Mouse (Mus musculus) heart, postnatal 0 days (tissue): ENCODE measurements around the gene Larp4b. TPM values are rescaled to one million over a fixed set of nuclear protein-coding genes. Genes with fewer than 3 reads are reported as not detected.

Source experiments
- ATAC-seq: fragments of 200-750 bp; cut with Nextera tagmentation; 2 replicates; pipeline ENCODE4 v1.8.0; 2017; ENCODE audit warnings: low read depth, moderate number of reproducible peaks, moderate library complexity; ENCODE audit not compliant: insufficient read depth
- DNase-seq: peaks from one replicate; pipeline ENCODE4 v3.0.0-alpha.2; 2016; ENCODE audit warnings: low spot score
- H3K27ac ChIP-seq: fragments of 300-500 bp; sonication (generic); 2 replicates; pipeline ENCODE4 v1.5.1; 2014; ENCODE audit warnings: low read depth, mild to moderate bottlenecking
- H3K27me3 ChIP-seq: fragments of 300-500 bp; sonication (generic); 2 replicates; pipeline ENCODE4 v1.6.1; 2014; ENCODE audit warnings: low read length, mixed read lengths; ENCODE audit not compliant: control insufficient read depth, insufficient read depth
- H3K36me3 ChIP-seq: fragments of 300-500 bp; sonication (generic); replicated peaks from 2 replicates; pipeline ENCODE4 v1.6.1; 2014; ENCODE audit warnings: low read length, mixed read lengths; ENCODE audit not compliant: control insufficient read depth, insufficient read depth
- H3K4me1 ChIP-seq: fragments of 300-500 bp; sonication (generic); 2 replicates; pipeline ENCODE4 v1.6.1; 2014; ENCODE audit warnings: antibody characterized with exemption; ENCODE audit not compliant: control insufficient read depth, insufficient read depth
- H3K4me2 ChIP-seq: fragments of 300-500 bp; sonication (generic); 2 replicates; pipeline ENCODE4 v1.6.1; 2014; ENCODE audit warnings: low read depth, mild to moderate bottlenecking, low read length, moderate library complexity
- H3K4me3 ChIP-seq: fragments of 300-500 bp; sonication (generic); 2 replicates; pipeline ENCODE4 v1.5.1; 2014; ENCODE audit warnings: low read depth, low read length
- H3K9ac ChIP-seq: fragments of 300-500 bp; sonication (generic); replicated peaks from 2 replicates; pipeline ENCODE4 v1.6.1; 2014; ENCODE audit warnings: low read depth, low read length, mixed read lengths
- H3K9me3 ChIP-seq: fragments of 300-500 bp; sonication (generic); replicated peaks from 2 replicates; pipeline ENCODE4 v1.6.1; 2016; ENCODE audit warnings: low read length; ENCODE audit not compliant: control insufficient read depth
- CTCF ChIP-seq: IDR thresholded peaks from 2 replicates; pipeline ENCODE4 v1.5.1; 2016; ENCODE audit warnings: antibody characterized with exemption, control low read depth, low read depth
- EP300 ChIP-seq: IDR thresholded peaks from 2 replicates; pipeline ENCODE4 v1.6.1; 2016; ENCODE audit warnings: antibody characterized with exemption, low read depth
- WGBS: fragments of 180-500 bp; shearing (Covaris S2); extraction: QIAGEN DNeasy Blood & Tissue Kit; methylation state at CpG from one replicate; pipeline ENCODE4 v1.1.7; 2014; 5-methylcytosine and 5-hydroxymethylcytosine counted together
- polyA plus RNA-seq: library from polyadenylated mRNA; unstranded; fragments of >200 nt; fragmentation: Nextera tagmentation; extraction: Ambion mirVana; gene quantifications from 2 replicates; pipeline ENCODE4 v1.2.1, GENCODE M21; 2015
- total RNA-seq: library from RNA; depleted of rRNA; stranded (reverse); fragments of >200 nt; gene quantifications from 2 replicates; pipeline ENCODE4 v1.2.3, GENCODE M21; 2014; ENCODE audit warnings: low replicate concordance

The Larp4b gene
- total and polyA plus RNA-seq, 2 experiments from 2014 or later: 19.1 to 95.2 TPM

DNA sequence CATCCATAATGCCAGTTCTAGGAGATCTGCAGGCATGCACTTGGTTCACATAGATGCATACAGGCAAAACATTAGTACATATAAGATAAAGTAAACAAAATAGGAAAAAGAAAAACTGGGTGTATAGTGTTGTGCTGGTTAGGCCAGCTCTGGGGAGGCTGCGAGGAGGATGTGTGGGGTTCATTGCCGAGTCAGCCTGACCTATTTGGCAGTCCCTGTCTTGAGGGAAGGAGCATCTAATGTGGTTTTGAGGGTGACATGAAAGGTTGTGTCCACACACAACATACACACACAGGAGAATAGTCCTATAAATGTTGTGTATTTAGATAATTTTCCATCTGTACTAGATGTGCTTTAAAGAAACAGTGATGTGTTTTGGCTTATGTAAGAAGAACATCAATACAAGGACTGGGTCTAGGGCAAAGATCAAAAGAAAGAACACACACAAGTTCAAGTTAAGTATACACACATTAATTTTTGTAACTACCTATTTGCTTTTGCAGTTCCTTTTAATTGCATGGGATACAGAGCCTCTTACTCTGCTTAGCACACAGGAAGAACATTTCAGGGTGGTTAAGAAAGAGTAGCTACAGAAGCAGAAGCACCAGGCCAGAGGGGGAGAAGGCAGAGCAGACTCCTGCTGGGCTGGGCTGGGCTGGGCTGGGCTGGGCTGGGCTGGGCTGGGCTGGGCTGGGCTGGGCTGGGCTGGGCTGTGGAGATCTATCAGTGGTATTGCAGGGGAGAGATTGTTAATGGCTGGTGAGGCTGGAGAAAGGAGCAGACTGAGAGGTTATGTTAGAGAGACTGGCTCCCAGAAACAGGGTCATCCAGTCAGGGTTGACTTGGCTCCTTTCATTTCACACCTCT is 13.5 kb downstream of the Larp4b start:
- no peak for DNase-seq
- TF ChIP-seq EP300 (no peak), CTCF (no peak)
- H3K9me3 ChIP-seq: no peaks in the 10 kb centered on the region
- H3K36me3 ChIP-seq: peaks cover 4% of the 10 kb centered on the region; the same call in 1 of the 2 replicates
- WGBS: 68% methylated on average over 2 of the region's 2 CpGs
- no peaks in the 10 kb centered on the region for H3K27me3 ChIP-seq
- no peaks in the 10 kb centered on the region for H3K4me1 ChIP-seq
- no peak overlapping the region for H3K4me2 ChIP-seq
- no peak overlapping the region for H3K27ac ChIP-seq
- no peak overlapping the region for H3K9ac ChIP-seq
- H3K4me3 ChIP-seq: no peak overlapping the region
- no peak for ATAC-seq

DNA sequence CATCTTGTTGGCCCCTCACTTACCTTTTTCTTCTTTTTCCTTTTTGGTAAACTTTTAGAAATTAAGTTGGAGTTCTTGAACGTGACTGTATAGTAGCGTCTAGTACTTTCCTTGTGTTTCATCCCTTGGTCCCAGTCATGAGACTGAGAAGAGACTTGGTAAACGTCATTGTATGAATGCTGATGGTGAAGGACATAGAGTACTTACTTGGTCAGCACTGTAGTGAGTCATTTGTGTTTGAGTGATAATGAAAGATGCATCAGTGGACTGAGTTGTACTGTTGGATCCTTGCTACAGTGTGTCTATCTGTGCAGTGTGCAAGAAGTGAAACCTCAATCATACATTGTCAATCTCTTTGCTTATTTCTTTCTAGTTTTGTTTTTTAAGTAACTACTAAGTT is 20.1 kb downstream of the Larp4b start:
- Histone ChIP-seq H3K9ac (no peak overlapping the region; the same call in 1 of the 2 replicates), H3K36me3 (peaks cover 4% of the 10 kb centered on the region; the same call in 1 of the 2 replicates), H3K4me2 (no peak overlapping the region), H3K4me3 (no peak overlapping the region), H3K4me1 (peaks cover 13% of the 10 kb centered on the region), H3K27me3 (no peaks in the 10 kb centered on the region), H3K27ac (no peak overlapping the region), H3K9me3 (no peaks in the 10 kb centered on the region)
- WGBS: 81% methylated on average over 3 of the region's 3 CpGs
- DNase-seq: no peak
- ATAC-seq: no peak
- TF ChIP-seq CTCF (no peak), EP300 (no peak)

DNA sequence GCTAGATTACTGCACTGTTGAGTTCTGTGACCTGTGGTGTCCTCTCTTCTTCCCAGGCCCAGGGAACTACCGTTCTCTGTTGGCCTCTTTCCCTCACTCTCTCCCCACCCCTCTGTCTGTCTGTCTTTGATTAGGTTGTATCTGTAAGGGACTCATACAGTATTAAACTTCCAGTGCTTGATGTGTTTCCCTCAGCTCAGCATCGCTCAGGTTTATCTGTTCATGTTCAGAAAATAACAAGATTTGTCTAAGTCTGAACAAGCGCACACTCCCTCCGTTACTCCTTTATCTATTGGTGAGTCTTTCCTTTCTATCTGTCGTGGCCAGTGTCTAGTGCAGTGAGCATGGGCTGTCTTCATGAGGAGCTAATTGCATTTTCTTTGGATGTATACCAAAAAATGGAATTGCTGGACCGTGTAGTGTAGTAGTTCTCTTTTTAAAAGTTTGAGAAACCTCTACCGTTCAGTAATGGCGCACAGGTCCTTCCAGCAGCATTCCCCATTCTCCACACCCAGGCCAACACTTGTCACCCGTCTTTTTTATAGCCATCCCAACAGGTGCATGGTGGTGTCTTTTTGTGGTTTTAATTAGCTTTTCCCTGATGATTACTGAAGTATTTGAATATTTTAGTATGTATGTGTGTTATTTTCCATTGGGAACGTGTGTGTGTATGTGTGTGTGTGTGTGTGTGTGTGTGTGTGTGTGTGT is 27.3 kb downstream of the Larp4b start:
- Histone ChIP-seq H3K9me3 (no peaks in the 10 kb centered on the region), H3K27me3 (no peaks in the 10 kb centered on the region), H3K4me3 (no peak overlapping the region), H3K4me1 (peaks cover 14% of the 10 kb centered on the region), H3K9ac (no peak overlapping the region), H3K36me3 (peaks cover 36% of the 10 kb centered on the region), H3K4me2 (no peak overlapping the region), H3K27ac (no peak overlapping the region)
- ATAC-seq (no peak), DNase-seq (no peak)
- no peak for TF ChIP-seq EP300
- no peak for TF ChIP-seq CTCF
- 73% methylated on average over 10 of the region's 10 CpGs for WGBS

DNA sequence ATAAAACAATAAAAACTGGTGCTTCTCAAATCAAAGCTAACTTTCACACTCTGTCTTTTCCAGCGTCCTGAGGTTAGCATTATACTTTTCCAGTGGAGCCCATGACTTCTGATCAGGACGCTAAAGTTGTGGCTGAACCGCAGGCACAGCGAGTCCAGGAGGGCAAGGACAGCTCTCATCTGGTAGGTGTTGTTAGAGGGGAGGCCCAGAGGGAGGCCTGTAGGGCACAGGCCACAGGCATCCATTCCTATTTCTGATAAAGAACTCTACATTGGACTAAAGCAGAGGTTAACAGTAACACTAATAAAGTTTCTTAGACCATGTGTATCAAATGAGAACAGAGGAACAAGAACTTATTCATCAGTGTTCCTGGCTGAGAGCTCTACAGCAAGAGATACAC is 28.4 kb downstream of the Larp4b start:
- H3K4me2 ChIP-seq: no peak overlapping the region
- H3K36me3 ChIP-seq: peaks cover 42% of the 10 kb centered on the region
- H3K27ac ChIP-seq: no peak overlapping the region
- H3K4me1 ChIP-seq: peaks cover 9% of the 10 kb centered on the region
- no peaks in the 10 kb centered on the region for H3K27me3 ChIP-seq
- no peak for ATAC-seq
- WGBS: 67% methylated on average over 4 of the region's 4 CpGs
- TF ChIP-seq CTCF (no peak), EP300 (no peak)
- no peak overlapping the region for H3K9ac ChIP-seq
- DNase-seq: no peak
- H3K9me3 ChIP-seq: no peaks in the 10 kb centered on the region
- no peak overlapping the region for H3K4me3 ChIP-seq

DNA sequence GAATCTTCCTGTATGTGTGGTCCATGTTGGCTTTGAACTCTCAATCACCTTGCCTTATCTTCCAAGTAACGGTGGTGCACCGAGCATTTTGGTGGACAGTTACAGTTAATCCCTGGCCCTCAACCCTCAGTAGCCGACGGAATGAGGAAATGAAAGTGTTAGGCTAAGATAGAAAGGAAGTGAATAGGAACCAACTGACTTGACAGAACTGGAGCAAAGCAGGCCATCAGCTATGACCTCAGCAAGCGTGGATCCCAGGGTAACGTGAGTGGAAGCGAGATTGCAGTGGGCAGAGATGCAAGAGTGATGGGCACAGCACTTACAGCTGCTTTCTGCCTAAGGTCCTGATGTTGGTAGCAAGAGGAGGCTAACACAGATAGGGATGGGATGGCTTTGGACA is 31.5 kb downstream of the Larp4b start:
- ATAC-seq (no peak), DNase-seq (no peak)
- peaks cover 54% of the 10 kb centered on the region for H3K36me3 ChIP-seq
- no peak overlapping the region for H3K27ac ChIP-seq
- H3K4me1 ChIP-seq: peaks cover 21% of the 10 kb centered on the region
- H3K9me3 ChIP-seq: no peaks in the 10 kb centered on the region
- TF ChIP-seq CTCF: no peak
- TF ChIP-seq EP300: no peak
- no peak overlapping the region for H3K4me3 ChIP-seq
- no peaks in the 10 kb centered on the region for H3K27me3 ChIP-seq
- no peak overlapping the region for H3K4me2 ChIP-seq
- WGBS: 75% methylated on average over 7 of the region's 7 CpGs
- H3K9ac ChIP-seq: no peak overlapping the region
